Mouse (Mus musculus): ENCODE data around the gene Lman2l.

DNA sequence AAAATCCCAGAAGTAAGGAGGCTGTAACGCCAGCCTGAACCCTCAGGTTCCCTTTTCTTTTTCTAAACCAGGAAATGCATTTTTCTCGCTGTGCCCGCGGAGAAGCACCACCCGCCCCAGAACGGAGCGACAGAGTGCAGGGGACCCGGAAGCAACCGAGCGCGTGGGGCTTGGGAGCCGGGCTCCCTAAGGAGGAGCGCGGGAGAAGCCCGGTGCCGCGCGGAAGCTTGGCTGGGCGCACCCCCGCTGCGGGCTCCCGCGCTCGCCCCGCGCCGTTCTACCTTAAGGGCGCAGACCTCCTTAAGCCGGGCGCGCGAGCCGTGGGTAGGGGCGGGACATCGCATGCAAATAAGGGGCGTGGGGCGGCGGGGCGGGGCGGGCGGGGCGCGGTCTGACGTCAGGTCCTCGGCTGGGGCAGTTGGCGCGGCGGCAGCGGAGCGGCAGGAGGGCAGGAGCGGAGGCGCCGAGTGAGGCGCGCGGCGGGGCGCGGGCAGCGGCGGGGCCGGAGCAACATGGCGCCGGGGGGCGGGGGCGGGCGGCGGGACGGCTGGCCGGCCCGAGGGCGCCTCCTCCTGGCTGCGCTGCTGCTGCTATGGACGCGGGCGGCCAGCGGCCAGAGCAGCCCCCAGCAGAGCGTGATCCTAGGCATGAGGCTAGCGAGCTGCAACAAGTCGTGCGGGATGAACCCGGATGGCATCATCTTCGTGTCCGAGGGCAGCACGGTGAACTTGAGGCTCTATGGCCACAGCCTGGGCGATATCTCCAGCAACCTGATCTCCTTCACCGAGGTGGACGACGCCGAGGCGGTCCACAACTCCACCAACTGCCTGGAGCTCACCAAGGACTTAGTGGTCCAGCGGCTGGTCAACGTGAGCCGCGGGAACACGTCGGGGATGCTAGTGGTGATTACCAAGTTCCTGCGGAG is 26.4 kb upstream of the Lman2l start, which contains the start of gene Cnnm4:
- TF ChIP-seq CTCF (IDR thresholded peaks at IDR 0.05; ENCODE audit: low read depth) (peak; percentile 62), EP300 (IDR thresholded peaks at IDR 0.05; ENCODE audit: low read depth) (no peak)
